Mouse (Mus musculus) brain, embryonic 14.5 days (tissue): ENCODE measurements around the gene Slc22a3.

Experiments used
- CTCF ChIP-seq: fragments of 200-500 bp; IDR thresholded peaks from 2 replicates; pipeline ENCODE4 v1.5.1; 2012; ENCODE audit warnings: inconsistent platforms, mild to moderate bottlenecking, moderate library complexity, borderline replicate concordance; ENCODE audit not compliant: insufficient read depth, insufficient read length; ENCODE audit errors: extremely low read depth
- POLR2A ChIP-seq: fragments of 200-500 bp; IDR thresholded peaks from 2 replicates; pipeline ENCODE4 v1.6.1; 2012; ENCODE audit warnings: mild to moderate bottlenecking, inconsistent platforms, borderline replicate concordance; ENCODE audit not compliant: poor library complexity, insufficient read depth, insufficient read length, severe bottlenecking; ENCODE audit errors: extremely low read depth

GRCm38 (mm10) chr17:12519089-12519488 lies 11.6 kb upstream of the Slc22a3 start:
- no peak for TF ChIP-seq POLR2A
- TF ChIP-seq CTCF, result no peak
